Mouse (Mus musculus) brain, adult 2 months (tissue): ENCODE data around the gene Ccnb2.

ENCODE experiments used
- DNase-seq: peaks from one replicate; pipeline ENCODE4 v3.0.0; 2011; ENCODE audit warnings: low read depth, low spot score

The Ccnb2 gene

DNA sequence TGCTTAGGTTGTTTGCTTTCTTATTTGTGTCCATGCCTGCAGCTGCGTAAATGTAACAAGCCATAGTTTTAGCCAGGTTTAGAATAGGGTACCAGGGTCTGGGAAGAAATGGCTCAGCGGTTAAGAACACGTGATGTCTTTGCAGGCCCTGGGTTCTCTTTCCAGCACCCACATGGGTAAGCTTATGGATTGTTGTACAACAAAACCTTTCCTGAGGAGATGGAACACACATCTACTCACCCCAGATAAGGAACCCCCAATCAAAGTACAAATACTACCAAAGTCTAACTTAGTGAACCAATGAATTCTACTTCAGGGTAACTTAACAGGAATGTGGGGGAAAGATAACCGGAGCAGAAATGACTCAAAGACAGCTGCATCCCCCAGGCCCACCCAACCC, 36.9 kb downstream of the Ccnb2 start:
- DNase-seq = no peak

DNA sequence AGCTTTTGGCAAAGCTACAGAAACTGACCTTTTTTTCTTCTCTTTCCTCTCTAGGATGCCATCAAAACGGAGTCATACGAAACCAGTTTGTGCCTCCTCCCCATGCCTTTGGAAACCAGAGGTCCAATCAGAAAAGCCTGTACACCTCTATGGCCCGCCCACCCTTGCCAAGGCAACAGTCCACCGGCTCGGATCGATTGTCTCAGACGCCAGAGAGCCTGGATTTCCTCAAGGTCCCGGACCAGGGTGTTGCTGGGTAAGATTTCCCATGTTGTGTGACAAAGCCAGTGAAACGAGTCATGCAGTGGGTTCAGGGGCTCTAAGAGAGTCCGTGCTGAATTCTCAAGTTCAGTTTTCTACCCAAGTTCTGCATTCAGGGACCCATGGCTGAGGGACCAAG, 37.6 kb downstream of the Ccnb2 start:
- DNase-seq = no peak

DNA sequence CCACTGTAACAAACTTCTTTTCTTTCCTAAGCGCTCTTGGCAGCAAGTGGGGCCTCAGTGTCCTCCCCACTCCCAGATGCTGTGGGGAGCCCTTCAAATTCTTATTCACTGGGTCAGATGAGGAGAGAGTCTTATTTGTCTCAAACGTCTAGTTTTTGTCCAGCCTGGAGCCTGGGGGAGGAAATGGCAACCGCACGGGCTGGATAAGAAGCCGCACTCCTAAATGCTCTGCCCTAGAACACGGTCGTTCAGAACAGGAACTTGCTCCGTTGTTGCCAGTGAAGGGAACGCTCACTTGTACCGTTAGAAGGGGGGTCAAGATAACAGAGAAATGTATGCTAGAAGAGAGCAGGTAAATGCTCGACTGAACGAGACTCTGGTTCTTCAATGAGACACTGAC, 39.3 kb downstream of the Ccnb2 start:
- no peak for DNase-seq

DNA sequence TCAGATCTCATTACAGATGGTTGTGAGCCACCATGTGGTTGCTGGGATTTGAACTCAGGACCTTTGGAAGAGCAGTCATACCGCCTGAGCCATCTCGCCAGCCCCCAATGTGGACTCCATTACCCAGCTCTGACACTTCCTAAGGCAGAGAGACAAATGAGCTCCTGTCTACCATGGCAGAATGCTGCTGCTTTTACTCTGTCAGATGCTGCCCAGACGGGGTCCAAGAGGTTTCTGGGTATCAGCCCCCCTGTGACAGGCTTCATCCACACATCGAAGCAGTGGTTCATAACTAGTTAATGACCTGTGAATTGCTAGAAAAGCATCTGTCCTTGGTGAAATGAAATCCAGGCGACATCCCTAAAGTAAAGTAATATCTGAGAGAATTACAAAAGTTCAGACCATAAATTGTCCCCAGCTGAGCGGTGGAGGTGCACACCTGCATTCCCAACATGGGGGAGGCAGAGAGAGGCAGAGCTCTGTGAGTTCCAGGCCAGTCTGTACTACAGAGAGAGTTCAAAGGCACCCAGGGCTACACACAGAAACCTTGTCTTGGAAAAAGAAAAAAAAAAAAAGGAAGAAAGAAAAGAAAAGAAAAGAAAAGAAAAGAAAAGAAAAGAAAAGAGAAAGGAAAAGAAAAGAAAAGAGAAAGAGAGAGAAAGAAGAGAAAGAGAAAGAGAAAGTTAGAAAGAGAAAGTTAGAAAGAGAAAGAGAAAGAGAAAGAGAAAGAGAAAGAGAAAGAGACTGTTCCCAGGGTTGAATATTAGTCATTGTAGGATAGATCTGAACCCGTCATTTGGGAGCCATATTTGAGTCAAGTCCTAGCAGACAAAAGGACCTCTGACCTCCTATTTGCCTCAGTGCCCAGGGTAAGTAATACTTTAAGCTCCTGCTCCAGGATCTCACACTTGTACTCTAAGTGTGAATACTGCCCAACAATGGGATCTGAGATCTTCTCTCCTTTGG, 41.6 kb downstream of the Ccnb2 start:
- no peak for DNase-seq

DNA sequence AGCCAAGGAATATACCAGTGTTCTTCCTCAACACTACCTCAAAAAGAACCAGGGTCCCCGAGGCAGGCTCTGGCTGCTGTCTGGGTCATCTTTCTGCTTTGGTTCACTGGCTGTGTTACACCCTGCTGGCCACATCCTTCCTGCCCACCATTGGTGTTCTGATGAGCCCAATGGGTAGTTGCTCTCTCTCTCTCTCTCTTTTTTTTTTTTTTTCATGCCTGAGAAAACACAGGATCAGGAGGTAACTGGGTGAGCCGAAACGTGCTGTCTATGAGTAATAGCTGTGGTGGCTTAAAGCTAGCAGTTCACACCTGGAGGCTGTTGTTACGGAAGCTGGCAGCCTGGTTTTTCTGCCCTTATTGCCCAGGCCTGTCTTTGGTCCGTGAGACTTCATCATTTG, 49.7 kb downstream of the Ccnb2 start:
- DNase-seq = no peak

DNA sequence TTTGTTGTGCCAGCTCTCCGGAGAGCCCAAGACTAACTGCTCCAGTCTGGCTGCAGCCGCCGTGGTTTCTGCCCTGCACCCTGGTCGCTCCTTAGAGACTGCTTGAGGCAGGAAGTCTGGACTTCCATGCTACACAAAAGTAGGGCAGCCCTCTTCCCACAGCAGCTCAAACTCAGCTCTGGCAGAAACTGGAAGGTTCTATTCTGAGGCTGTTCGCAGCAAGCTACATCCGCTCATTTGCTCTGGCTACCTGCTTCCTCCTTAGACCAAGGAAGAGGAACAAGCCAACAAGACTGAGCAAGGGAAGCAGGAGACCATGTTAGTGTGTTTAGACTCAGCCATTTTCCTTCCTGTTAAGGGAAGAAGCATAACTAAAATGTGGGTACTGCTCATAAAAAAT, 54.4 kb downstream of the Ccnb2 start:
- peak; percentile 70 for DNase-seq

DNA sequence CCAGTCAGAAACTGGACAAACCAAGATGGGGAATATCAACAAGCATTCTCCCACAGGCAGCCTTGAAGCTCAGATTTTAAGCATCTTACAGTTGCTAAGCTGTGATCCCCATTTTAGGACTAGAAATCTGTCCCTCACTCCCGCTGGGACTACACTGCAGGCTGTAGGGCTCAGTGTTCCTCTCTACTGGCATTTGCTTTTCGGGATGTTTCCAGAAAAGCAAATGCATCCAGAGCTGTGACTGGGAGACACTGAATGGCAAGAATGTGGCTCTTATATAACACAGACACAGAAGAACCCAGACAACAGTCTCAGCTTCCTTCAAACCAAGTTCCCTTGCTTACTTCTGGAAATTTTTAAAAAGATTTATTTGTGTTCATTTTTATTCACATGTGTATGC, 55.4 kb downstream of the Ccnb2 start:
- DNase-seq = peak; percentile 47

DNA sequence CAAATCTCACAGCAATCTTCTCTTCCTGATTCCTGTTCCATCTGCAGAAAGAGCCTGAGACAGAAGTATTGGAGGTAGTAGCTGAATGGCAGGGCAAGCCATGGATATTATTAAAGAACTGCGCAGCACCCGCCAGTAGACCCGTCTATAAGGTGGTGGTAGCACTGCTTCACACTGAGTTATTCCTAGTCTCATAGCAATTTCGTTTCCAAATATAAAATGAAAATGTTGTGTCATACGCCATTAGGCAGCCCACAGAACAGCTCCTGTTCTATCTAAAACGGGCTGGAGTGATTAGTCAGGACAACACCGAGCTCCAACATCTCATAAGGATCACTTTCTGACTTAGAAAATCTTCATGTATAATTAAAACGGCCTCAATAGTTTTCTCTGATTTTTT, 56.6 kb downstream of the Ccnb2 start:
- peak; percentile 78 for DNase-seq

DNA sequence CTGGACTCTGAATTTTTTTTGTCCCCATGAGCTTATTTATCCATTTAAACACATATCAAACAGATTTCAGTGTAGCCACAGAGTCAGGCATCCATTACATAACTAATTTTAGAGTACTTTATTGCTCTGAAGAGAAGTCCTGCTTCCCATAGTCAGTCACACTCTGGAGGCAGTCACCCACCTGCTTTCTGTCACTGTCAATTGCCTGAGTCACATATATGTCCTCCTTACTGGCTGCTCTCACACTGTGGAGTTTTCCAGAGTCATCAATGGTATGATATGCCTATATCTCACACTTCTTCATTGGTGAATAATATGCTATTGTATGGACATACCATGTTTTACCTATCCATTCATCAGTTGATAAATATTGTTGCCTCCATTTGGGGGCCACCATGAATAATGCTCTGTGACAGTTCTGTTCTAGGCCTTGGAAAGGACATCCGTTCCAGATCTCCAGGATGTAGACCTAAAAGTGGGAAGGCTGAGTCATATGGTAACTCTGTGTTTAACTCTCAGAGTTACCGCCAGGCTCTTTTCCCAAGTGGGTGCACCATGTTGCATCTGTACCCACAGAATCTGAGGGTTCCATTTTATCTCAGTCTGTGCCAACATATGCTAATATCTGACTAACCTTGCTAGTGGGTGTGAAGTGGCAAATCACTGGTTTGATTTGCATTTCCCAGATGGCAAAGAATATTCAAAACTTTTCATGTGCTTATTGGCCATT, 61.8 kb downstream of the Ccnb2 start:
- DNase-seq = peak; percentile 82
